Mouse (Mus musculus) limb, embryonic 12.5 days (tissue): Measurements from ENCODE around the gene Gm20388. TPM values are rescaled to one million over a fixed set of nuclear protein-coding genes. Genes with fewer than 3 reads are reported as not detected.
A peak's percentile ranks its signal among the peaks of the same experiment; 100 is the strongest.

ENCODE experiments used
- ATAC-seq: fragments of 200-750 bp; cut with Nextera tagmentation; 2 replicates; pipeline ENCODE4 v1.8.0; 2017; ENCODE audit warnings: low read depth, moderate TSS enrichment; ENCODE audit not compliant: insufficient number of reproducible peaks, insufficient read depth, low FRiP score, low TSS enrichment
- H3K27ac ChIP-seq: fragments of 300-500 bp; sonication (generic); 2 replicates; pipeline ENCODE4 v1.5.1; 2016; ENCODE audit warnings: mild to moderate bottlenecking, moderate library complexity
- H3K27me3 ChIP-seq: fragments of 300-500 bp; sonication (generic); 2 replicates; pipeline ENCODE4 v1.6.1; 2016; ENCODE audit warnings: mild to moderate bottlenecking, moderate library complexity
- H3K36me3 ChIP-seq: fragments of 300-500 bp; sonication (generic); 2 replicates; pipeline ENCODE4 v1.6.1; 2016; ENCODE audit warnings: mild to moderate bottlenecking, moderate library complexity
- H3K4me1 ChIP-seq: fragments of 300-500 bp; sonication (generic); replicated peaks from 2 replicates; pipeline ENCODE4 v1.6.1; 2016
- H3K4me2 ChIP-seq: fragments of 300-500 bp; sonication (generic); 2 replicates; pipeline ENCODE4 v1.6.1; 2016; ENCODE audit warnings: mild to moderate bottlenecking, moderate library complexity
- H3K4me3 ChIP-seq: fragments of 300-500 bp; sonication (generic); replicated peaks from 2 replicates; pipeline ENCODE4 v1.5.1; 2016; ENCODE audit warnings: mild to moderate bottlenecking
- H3K9ac ChIP-seq: fragments of 300-500 bp; sonication (generic); replicated peaks from 2 replicates; pipeline ENCODE4 v1.6.1; 2016; ENCODE audit warnings: mild to moderate bottlenecking, moderate library complexity
- H3K9me3 ChIP-seq: fragments of 300-500 bp; sonication (generic); 2 replicates; pipeline ENCODE4 v1.6.1; 2016; ENCODE audit warnings: mild to moderate bottlenecking, moderate library complexity
- WGBS: fragments of 180-500 bp; shearing (Covaris S2); methylation state at CpG from one replicate; pipeline ENCODE4 v1.1.7; 2016; 5-methylcytosine and 5-hydroxymethylcytosine counted together
- polyA plus RNA-seq: library from polyadenylated mRNA; unstranded; fragments of >200 nt; fragmentation: Nextera tagmentation; extraction: Ambion mirVana; gene quantifications from 2 replicates; pipeline ENCODE4 v1.2.1, GENCODE M21; 2016

Gm20388 gene
- polyA plus RNA-seq, 1 experiment from 2014 or later = not detected

DNA sequence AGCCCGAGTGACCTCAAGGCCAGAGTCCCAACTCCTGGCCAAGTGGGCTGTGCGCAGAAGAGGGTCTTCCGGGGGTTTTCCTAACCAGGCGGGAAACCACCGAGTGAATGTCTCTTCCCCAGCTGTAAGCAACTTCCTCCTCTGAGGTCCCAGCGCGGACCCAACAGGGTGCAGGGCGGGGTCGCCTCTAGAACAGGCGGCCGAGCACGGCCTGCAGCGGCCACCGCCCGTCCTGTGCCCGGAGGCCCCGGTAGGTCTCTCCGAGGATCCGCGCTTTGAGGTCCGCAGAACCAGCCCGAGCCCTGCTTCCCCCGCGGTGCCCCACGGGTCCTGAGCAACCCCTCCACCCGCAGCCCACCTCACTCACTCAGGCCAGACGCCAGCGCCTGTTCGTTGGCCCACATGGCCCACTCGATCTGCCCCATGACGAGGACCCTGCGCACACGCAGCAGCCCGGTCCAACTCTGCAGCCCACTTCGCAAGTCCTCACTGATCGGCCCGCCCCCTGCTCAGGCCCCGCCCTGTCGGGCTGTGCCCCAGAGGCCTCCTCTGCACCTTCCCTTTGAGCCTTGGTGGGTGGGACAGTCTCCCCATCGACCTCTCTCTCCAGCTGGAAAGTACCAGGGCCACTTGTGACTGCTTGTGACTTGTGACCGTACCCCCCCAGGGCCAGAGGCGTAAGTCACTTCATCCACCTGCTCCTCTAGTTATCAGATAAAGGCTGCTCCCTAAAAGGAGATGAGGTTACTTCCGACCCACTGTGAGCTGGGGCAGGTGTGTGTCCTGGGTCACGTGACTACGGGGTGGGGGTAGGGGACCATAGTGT lies 2522.0 kb downstream of the Gm20388 start, which contains the start of gene Cyba:
TSS of gene Cyba (minus strand) at position 488 of the 826 bp plus-strand sequence.
- Histone ChIP-seq H3K4me1 (peaks cover 19% of the 10 kb centered on the region), H3K4me3 (peak within 1 kb of the TSS; percentile 60), H3K36me3 (peaks cover 42% of the 10 kb centered on the region), H3K27ac (peak within 1 kb of the TSS; percentile 66), H3K9ac (peak within 1 kb of the TSS; percentile 83), H3K4me2 (peak within 1 kb of the TSS; percentile 91), H3K9me3 (peaks cover 5% of the 10 kb centered on the region; the same call in 1 of the 2 replicates), H3K27me3 (no peaks in the 10 kb centered on the region)
- ATAC-seq = peak; percentile 66
- 3% methylated on average over 45 of the region's 45 CpGs for WGBS

- Histone ChIP-seq H3K27me3 (no peaks in the 10 kb centered on the region), H3K27ac (0 out of 2 replicates have a peak overlapping the region, but pooled peaks have one; percentile 66), H3K4me3 (no peak overlapping the region), H3K4me1 (peaks cover 19% of the 10 kb centered on the region), H3K9ac (peak overlapping the region; percentile 83), H3K9me3 (peaks cover 5% of the 10 kb centered on the region; the same call in 1 of the 2 replicates), H3K36me3 (peaks cover 49% of the 10 kb centered on the region), H3K4me2 (peak overlapping the region; percentile 91)
- no peak for ATAC-seq
- 68% methylated on average over 11 of the region's 11 CpGs for WGBS
These were observed 2522.7 kb downstream of the Gm20388 start for GRCm38 (mm10) chr8:122433269-122433905.

- Histone ChIP-seq H3K4me2 (no peak overlapping the region), H3K4me1 (peaks cover 19% of the 10 kb centered on the region), H3K27me3 (no peaks in the 10 kb centered on the region), H3K4me3 (no peak overlapping the region), H3K9me3 (peaks cover 5% of the 10 kb centered on the region; the same call in 1 of the 2 replicates), H3K27ac (no peak overlapping the region), H3K9ac (no peak overlapping the region), H3K36me3 (peaks cover 64% of the 10 kb centered on the region)
- 88% methylated on average over 6 of the region's 6 CpGs for WGBS
- no peak for ATAC-seq
These were observed 2524.7 kb downstream of the Gm20388 start for GRCm38 (mm10) chr8:122435375-122435774.

DNA sequence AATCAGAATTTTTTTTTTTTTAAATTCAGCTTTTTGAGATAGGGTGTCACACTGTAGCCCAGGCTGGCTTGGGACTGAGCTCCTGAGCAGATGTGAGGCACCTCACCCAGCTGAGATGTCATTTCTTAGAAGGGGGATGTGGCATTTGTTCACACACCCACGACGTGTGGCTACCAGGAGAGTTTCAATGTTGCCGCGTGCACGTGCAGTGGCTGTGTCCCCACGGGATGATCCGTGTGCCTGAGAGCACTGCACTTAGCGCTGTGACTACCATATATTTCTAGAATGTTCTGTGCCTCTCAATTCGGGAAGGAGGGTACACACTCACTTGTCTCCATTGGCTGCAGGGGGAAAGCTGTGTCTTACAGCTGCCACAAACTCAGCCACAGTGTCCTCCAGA lies 2525.5 kb downstream of the Gm20388 start:
- no peak overlapping the region for H3K4me3 ChIP-seq
- ATAC-seq = no peak
- no peaks in the 10 kb centered on the region for H3K27me3 ChIP-seq
- WGBS = 96% methylated on average over 9 of the region's 9 CpGs
- no peak overlapping the region for H3K4me2 ChIP-seq
- H3K9me3 ChIP-seq = peaks cover 5% of the 10 kb centered on the region; the same call in 1 of the 2 replicates
- peaks cover 64% of the 10 kb centered on the region for H3K36me3 ChIP-seq
- H3K27ac ChIP-seq = no peak overlapping the region
- no peak overlapping the region for H3K9ac ChIP-seq
- peaks cover 19% of the 10 kb centered on the region for H3K4me1 ChIP-seq

DNA sequence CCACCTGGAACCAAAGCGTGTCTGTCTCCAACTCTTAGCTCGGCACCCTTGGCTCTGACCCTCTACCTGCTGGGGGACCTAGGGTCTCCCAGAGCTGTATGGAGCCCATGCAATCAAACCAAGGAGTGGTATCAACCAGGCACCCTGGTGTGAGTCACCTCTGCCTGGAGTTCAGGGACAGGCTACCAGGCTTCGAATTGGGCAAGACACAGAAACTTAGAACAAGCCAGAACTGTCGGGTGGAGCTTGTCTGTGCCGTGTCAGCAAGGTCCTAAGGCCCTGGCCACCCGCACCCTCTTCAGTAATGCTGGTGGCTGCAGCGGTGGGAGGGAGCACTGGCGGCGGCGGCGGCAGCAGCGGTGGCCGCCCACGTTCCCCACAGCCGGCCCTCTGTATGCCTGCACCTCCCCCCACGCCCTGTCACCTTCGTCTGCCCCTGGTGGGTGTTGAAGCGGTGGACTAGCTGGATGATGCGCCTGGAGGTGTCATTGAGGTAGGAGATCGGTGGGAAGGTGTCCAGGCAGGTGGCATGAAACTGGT lies 2526.0 kb downstream of the Gm20388 start:
- WGBS = 93% methylated on average over 20 of the region's 20 CpGs
- Histone ChIP-seq H3K4me3 (no peak overlapping the region), H3K36me3 (peaks cover 64% of the 10 kb centered on the region), H3K27me3 (no peaks in the 10 kb centered on the region), H3K4me2 (no peak overlapping the region), H3K9me3 (peaks cover 5% of the 10 kb centered on the region; the same call in 1 of the 2 replicates), H3K4me1 (peaks cover 17% of the 10 kb centered on the region), H3K27ac (no peak overlapping the region), H3K9ac (no peak overlapping the region)
- ATAC-seq = no peak

GRCm38 (mm10) chr8:122437708-122438331 lies 2527.2 kb downstream of the Gm20388 start:
- no peak for ATAC-seq

DNA sequence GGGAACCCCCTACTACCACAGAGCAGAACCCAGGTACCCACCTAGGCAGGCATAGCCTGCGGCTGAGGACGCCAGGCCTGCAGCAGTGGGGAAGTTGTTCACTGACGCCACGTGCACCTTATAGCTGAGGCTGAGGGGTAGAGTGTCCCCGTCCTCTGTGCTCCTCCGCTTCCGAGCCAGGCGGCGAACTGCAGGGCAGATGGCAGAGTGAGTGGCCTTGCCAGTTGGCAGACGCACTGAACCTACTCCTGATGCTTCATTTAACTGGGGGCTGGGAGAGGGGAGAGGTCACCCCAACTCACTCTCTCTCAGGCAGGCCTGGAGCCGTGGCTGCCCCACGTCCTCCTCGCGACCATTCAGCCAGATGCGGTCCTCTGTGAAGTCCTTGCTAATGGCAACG lies 2528.7 kb downstream of the Gm20388 start:
- WGBS = 94% methylated on average over 16 of the region's 16 CpGs
- ATAC-seq = no peak
- Histone ChIP-seq H3K4me3 (no peak overlapping the region), H3K9me3 (peaks cover 5% of the 10 kb centered on the region; the same call in 1 of the 2 replicates), H3K4me1 (peaks cover 14% of the 10 kb centered on the region), H3K27ac (no peak overlapping the region), H3K9ac (no peak overlapping the region), H3K27me3 (no peaks in the 10 kb centered on the region), H3K36me3 (peaks cover 55% of the 10 kb centered on the region), H3K4me2 (no peak overlapping the region)

More at GRCm38 (mm10) chr8:122437708-122438331, 2527.2 kb downstream of the Gm20388 start:
- Histone ChIP-seq H3K4me1 (peaks cover 17% of the 10 kb centered on the region), H3K27me3 (no peaks in the 10 kb centered on the region), H3K4me2 (no peak overlapping the region), H3K27ac (peak overlapping the region; percentile 72), H3K9me3 (peaks cover 5% of the 10 kb centered on the region; the same call in 1 of the 2 replicates), H3K4me3 (no peak overlapping the region), H3K9ac (no peak overlapping the region; the same call in 1 of the 2 replicates), H3K36me3 (peaks cover 64% of the 10 kb centered on the region)
- WGBS = 85% methylated on average over 13 of the region's 13 CpGs

DNA sequence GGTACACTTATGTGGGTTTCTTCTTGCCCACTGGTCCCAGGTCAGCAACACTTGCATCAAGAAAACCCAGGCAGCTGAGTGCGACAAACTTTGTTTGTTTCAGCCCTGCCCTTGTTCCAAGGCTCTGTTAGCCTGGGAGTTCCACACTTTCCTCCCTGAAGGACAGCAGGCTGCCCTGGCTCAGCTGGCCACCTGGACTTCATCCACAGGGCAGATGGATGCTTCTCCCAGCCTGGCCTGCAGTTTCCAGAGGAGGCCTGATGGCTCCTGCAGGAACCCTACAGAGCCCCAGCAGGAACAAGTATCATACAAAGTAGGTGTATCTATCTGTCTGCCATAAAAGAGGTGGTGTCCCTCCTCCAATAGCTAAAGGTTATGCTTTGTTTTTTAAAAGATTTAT lies 2530.7 kb downstream of the Gm20388 start:
- Histone ChIP-seq H3K4me3 (no peak overlapping the region), H3K9ac (no peak overlapping the region), H3K36me3 (peaks cover 35% of the 10 kb centered on the region), H3K9me3 (no peaks in the 10 kb centered on the region), H3K4me1 (peaks cover 34% of the 10 kb centered on the region), H3K4me2 (no peak overlapping the region), H3K27me3 (no peaks in the 10 kb centered on the region), H3K27ac (no peak overlapping the region)
- 90% methylated on average over 1 of the region's 1 CpGs for WGBS
- no peak for ATAC-seq

DNA sequence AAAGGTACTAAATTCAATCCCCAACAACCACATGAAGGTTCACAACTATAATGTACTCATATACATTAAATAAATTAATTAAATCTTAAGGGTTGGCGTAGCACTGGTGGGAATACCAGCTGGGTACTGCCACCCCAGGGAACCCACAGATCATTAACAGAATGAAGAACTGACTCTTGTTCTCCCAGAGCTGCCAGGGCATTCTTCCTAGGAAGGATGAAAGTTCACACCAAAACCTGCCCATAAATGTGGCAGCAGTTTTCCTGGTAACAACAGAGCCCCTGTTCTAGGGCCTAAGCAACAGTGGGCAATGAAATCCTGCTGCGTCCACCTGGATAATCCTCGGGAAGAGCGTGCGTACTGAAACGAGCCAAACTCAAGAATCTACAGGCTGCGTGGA lies 2531.7 kb downstream of the Gm20388 start:
- ATAC-seq = no peak
- Histone ChIP-seq H3K9me3 (no peaks in the 10 kb centered on the region), H3K4me3 (peak overlapping the region; percentile 65), H3K4me1 (peaks cover 36% of the 10 kb centered on the region), H3K9ac (peak overlapping the region; percentile 73), H3K27me3 (no peaks in the 10 kb centered on the region), H3K4me2 (peak overlapping the region; percentile 93), H3K27ac (peak overlapping the region; percentile 75), H3K36me3 (peaks cover 25% of the 10 kb centered on the region)
- 16% methylated on average over 7 of the region's 7 CpGs for WGBS

- Histone ChIP-seq H3K36me3 (peaks cover 21% of the 10 kb centered on the region), H3K4me1 (peaks cover 36% of the 10 kb centered on the region), H3K9me3 (no peaks in the 10 kb centered on the region), H3K4me3 (peak overlapping the region; percentile 65), H3K27me3 (no peaks in the 10 kb centered on the region), H3K9ac (peak overlapping the region; percentile 73), H3K4me2 (peak overlapping the region; percentile 93), H3K27ac (peak overlapping the region; percentile 75)
- ATAC-seq = peak; percentile 4; the same call in 1 of the 2 replicates
- 2% methylated on average over 12 of the region's 12 CpGs for WGBS
These were observed 2532.1 kb downstream of the Gm20388 start for GRCm38 (mm10) chr8:122442781-122443180.
